Mouse (Mus musculus): ENCODE measurements around the gene Cenpe.

GRCm38 (mm10) chr3:135212658-135213350 lies 467 bp downstream of the Cenpe start:
- TF ChIP-seq POLR2A (IDR thresholded peaks at IDR 0.05; ENCODE audit: control insufficient read depth in 1 of 2, insufficient read depth in 1 of 2, low read depth in 1 of 2, low read length in 2 of 2, poor library complexity in 1 of 2), result peak in 1 of 2 experiments; percentile 59; a peak in 1 of 4 replicates
- no peak for TF ChIP-seq E2F4 (IDR thresholded peaks at IDR 0.05; ENCODE audit: borderline replicate concordance, low read depth, low read length)
- TF ChIP-seq CTCF (IDR thresholded peaks at IDR 0.05 in 2 of 3, conservative IDR thresholded peaks at IDR 0.05 in 1 of 3; ENCODE audit: control insufficient read depth in 1 of 3, insufficient read depth in 1 of 3, low read depth in 2 of 3, low read length in 3 of 3, poor library complexity in 1 of 3, severe bottlenecking in 1 of 3), result no peak
- no peak for TF ChIP-seq TCF12 (IDR thresholded peaks at IDR 0.05; ENCODE audit: low read depth, low read length)
- TF ChIP-seq SMC3 (IDR thresholded peaks at IDR 0.05; ENCODE audit: low read depth, low read length), result no peak
- TF ChIP-seq MAFK (IDR thresholded peaks at IDR 0.05; ENCODE audit: borderline replicate concordance, low read depth, low read length), result no peak
- TF ChIP-seq ZNF384 (IDR thresholded peaks at IDR 0.05; ENCODE audit: low read depth, low read length), result no peak
- no peak for TF ChIP-seq ZC3H11A (IDR thresholded peaks at IDR 0.05; ENCODE audit: low read depth, low read length)
